Mouse (Mus musculus) left cerebral cortex, postnatal 4 days (tissue): ENCODE data around the gene C2cd3. TPM values are rescaled to one million over a fixed set of nuclear protein-coding genes. Genes with fewer than 3 reads are reported as not detected.

Source experiments
- total RNA-seq, 2 experiments: library from RNA; stranded (reverse); gene quantifications; 2 replicates each; pipeline ENCODE4 v1.2.3; 2021

C2cd3 gene
- total RNA-seq, 2 experiments from 2014 or later: 19.2 to 22.8 TPM

Other genes starting within 250 kb of the C2cd3 start
- gene Lipt2, start 213.0 kb upstream of the C2cd3 start, total RNA-seq: 1 to 10 TPM; 6.8 to 7.6 TPM
- gene Kcne3, start 195.7 kb upstream of the C2cd3 start, total RNA-seq: not detected
- 100 to 1,000 TPM; 266 to 271 TPM for gene Pgm2l1, start 144.8 kb upstream of the C2cd3 start, total RNA-seq
- 1 to 10 TPM; 6.8 to 8.7 TPM for gene P4ha3, start 86.7 kb upstream of the C2cd3 start, total RNA-seq
- gene Ppme1, start 74 bp downstream of the C2cd3 start, total RNA-seq: 100 to 1,000 TPM; 103 to 108 TPM
- gene Ucp3, start 100.8 kb downstream of the C2cd3 start, total RNA-seq: under 1 TPM in 1 of 2 experiments, not detected in 1; 0.28 TPM
- 10 to 100 TPM; 46.2 to 47.2 TPM for gene Ucp2, start 121.1 kb downstream of the C2cd3 start, total RNA-seq
- gene Dnajb13, start 142.7 kb downstream of the C2cd3 start, total RNA-seq: under 1 TPM; 0.38 to 0.62 TPM
- 1 to 10 TPM; 8.9 to 9.0 TPM for gene Coa4, start 164.8 kb downstream of the C2cd3 start, total RNA-seq
- gene Rab6a, start 235.2 kb downstream of the C2cd3 start, total RNA-seq: 100 to 1,000 TPM; 298 to 307 TPM
- 10 to 100 TPM; 44.9 to 47.4 TPM for gene Mrpl48, start 236.1 kb downstream of the C2cd3 start, total RNA-seq